Mouse (Mus musculus) megakaryocyte, embryonic 14.5 days (primary cell): ENCODE measurements around the gene Gm9857.

Experiments
- FLI1 ChIP-seq: IDR thresholded peaks from 2 replicates; pipeline ENCODE4 v1.6.1; 2012; ENCODE audit warnings: low read length, inconsistent platforms, mixed read lengths
- GATA1 ChIP-seq: IDR thresholded peaks from 3 replicates; pipeline ENCODE4 v1.6.1; 2012; ENCODE audit warnings: mixed read lengths, low read length, inconsistent platforms, borderline replicate concordance

GRCm38 (mm10) chr3:108981946-108982345 lies 41.7 kb upstream of the Gm9857 start:
- no peak for TF ChIP-seq GATA1
- no peak for TF ChIP-seq FLI1
